Mouse (Mus musculus) CD8-positive naive resting alpha-beta T cell, adult 2 months (primary cell): ENCODE measurements around the gene Amdhd2.

Experiments
- DNase-seq, 2 experiments: peaks; one replicate each; pipeline ENCODE4 v3.0.0; 2022; ENCODE audit warnings: low read depth in 2 of 2, low spot score in 2 of 2

Gene Amdhd2

DNA sequence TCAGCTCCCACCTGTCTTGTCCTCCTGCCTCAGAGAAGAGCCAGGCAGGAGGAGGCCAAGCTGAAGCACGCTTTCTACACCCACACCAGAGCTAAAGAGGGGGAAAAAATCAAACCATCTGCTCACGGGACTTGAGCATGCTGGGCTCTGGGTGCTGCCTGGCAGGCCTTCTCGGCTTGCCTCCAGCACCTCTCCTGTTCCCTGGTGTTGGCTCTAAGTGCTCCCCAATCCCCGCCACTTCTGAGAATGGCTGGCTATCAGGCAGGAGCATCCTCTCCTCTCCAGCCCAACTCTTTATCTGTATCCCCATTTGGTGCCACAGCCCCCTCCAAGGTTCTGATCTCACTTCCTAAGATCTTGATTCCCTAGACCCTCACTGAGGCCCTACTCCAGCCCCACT is 35.7 kb upstream of the Amdhd2 start:
- no peak for DNase-seq

- no peak for DNase-seq
Measured at GRCm38 (mm10) chr17:24197032-24197824, 33.7 kb upstream of the Amdhd2 start.

DNA sequence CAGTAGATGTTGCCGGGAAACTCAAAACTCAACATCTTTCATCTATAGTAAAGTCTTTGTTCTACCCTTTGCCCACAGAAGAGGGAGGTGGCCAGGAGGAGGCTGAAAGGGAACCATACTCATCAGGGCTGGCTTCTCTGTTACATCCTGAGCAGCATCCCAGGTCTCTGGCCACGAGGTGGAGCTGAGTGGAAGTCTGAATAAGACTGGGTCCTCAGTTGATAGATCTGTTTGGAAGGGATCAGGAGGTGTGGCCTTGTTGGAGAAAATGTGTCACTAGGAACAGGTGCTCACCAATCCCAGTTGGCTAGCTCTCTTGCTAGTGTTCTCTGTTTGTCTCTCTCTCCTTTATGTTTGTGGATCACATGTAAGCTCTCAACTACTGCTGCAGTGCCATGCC is 31.8 kb upstream of the Amdhd2 start:
- DNase-seq: no peak

DNA sequence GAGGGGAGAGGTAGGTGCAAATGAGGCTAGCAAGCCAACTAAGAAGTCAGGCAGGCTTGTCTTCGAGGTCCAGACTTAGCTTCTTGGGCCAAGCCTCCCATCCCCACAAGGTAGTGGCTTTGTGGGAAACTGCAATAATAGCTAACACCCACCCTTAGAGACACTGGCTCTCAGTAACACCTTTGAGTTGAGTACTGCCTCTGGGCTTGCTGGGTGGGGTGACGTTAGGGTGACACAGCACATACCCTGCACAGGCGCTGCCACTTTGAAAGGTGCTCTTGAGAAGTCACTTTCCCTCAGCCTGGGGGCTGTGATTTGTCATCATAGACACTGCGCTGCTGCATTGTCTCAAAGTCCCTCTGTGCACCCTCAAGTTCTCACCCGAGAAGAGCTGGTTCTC is 30.2 kb upstream of the Amdhd2 start:
- no peak for DNase-seq

GRCm38 (mm10) chr17:24193268-24193667 is 29.7 kb upstream of the Amdhd2 start:
- DNase-seq: no peak

DNA sequence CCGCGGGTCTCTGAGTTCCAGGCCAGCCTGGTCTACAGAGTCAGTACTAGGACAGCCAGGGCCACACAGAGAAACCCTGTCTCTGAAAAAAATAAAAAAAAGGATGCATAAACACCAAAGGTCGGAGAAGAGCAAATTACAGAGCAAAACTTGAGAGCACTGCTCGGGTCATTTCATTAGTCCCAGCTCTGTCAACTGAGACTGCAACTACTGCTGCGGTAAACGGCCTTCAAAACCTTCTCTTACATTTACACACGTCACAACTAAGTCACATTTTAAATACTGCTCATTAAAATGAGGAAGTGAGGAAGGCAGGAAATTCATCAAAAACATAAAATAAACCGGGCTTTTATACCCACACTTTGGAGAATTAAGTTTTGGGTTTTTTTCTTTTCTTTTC is 29.3 kb upstream of the Amdhd2 start:
- no peak for DNase-seq

DNA sequence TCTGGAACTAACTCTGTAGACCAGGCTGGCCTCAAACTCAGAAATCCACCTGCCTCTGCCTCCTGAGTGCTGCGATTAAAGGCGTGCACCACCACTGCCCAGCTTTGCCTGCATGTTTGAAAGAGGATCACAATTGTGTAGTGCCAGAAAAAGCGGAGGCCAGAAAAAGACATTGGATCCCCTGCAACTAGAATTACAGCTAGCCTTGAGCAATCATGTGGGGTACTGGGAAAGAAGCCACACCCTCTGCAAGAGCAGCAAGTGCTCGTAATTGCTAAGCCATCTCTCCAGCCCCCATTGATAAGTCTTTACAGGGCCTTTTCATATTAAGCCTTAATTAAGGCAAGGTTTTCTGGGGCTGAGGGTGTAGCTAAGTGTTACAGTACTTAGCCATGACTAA is 27.9 kb upstream of the Amdhd2 start:
- no peak for DNase-seq

- DNase-seq: no peak
Measured at GRCm38 (mm10) chr17:24190934-24191333, 27.4 kb upstream of the Amdhd2 start.

GRCm38 (mm10) chr17:24174259-24174658 is 10.7 kb upstream of the Amdhd2 start:
- no peak for DNase-seq

GRCm38 (mm10) chr17:24173423-24173822 is 9.9 kb upstream of the Amdhd2 start:
- peak; percentile 61 to 81 for DNase-seq

- DNase-seq: no peak
Measured at GRCm38 (mm10) chr17:24171738-24172137, 8.2 kb upstream of the Amdhd2 start.

DNA sequence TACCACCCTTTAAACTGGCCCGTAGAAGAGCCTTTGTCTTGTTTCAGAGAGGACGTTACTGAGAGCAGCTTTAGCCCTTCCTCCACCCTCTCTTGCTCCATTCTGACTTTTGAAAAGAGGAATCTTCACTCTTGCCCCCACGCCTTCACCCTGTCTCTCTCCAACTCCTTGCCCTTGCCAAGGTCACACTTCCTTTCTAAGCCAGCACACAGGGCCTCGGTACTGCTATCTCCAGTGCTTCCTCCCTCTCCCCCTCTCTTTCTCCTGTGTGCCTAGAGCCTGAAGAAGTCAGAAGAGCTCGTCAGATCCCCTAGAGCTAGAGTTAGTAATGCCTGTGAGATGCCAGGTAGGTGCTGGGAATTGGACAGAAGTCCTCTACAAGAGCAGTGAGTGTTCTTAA is 7.2 kb upstream of the Amdhd2 start:
- no peak for DNase-seq

DNA sequence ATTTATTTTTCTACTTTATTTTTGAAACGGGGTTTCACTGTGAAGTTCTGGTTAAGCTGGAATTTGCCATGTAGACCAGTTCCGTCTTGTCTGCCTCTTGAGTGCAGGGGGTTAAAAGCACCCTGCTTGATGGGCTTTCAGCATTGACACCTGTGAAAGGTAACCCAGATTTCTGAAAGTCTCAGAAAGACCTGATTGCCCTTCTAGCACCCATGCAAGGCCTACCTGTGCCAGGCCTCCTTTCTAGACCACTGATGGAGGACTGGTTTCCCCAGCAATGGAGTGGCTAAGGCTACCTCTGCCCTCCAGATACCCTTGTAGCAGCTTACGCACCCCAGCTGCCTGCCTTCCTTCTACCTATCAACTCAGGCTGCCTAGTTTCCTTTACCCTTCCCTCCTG is 6.6 kb upstream of the Amdhd2 start:
- no peak for DNase-seq

DNA sequence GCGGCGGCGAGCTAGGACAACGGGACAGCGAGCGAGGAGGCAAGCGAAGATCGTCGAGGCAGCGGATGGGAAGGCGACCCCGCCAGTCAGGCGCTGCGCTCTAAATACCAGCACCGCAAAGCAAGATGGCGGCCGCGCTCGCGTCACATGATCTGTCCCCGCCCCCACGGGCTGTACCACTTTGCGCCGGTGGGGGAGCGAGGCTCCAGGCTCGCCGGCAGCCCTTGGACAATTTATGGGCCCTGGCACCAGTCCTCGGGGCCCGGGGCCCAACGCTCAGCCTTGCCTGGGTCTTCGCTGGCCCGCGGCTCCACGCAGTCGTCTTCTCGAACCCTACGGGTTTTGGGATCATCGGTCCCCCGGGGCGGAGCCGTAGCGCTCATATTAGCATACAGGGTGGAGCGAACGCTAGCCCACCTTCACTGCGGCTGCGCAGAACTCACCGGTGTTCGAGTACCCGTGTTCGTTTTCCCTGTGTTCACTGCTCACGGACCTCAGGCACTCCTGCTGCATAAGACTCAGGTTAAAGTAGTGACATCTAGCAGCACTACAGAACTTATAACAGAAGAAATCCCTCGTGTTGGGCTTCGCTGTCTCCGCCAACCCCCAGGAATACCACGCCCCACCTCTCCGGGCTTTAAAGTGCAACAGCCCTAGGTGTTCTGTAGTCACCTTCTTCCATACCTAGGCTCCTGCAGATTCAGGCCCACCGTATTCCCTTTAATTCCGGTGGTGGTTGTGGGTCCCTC is 5.9 kb upstream of the Amdhd2 start, which contains the start of gene Atp6v0c:
Gene Atp6v0c, minus strand, starts transcription at position 386 of the 749 bp plus-strand sequence.
- DNase-seq: peak; percentile 91 to 92

DNA sequence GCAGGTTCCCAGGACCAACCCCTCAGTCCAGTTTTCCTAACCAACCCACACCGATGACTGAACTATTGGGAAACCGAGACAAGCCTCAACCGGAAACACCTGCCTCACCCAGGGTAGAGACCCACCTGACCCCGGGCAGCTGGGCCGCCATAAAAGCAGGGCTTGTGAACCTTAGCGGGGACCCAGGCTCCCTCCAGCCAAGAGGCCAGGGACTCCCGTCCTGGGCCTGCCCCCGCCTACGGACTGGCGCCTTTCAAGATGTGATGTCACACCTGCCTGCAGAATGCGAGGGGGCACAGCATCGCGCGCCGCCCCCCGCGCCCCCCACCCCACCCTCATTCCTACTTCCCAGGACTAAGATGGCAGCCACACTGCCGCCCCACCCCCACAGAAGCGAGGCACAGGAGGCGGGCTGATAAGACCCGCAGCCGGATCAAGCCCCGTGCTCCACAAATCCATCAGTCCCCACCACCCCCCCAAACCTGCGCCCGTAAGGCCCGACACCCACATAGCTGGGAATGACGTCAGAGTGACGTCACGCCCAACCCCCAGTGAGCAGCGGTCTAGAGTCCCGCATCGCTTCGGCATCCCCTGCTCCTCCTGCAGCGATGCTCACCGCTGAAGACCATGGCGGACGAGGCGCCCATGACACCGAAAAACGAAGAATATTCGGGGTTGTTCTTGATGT is 5.2 kb upstream of the Amdhd2 start:
- DNase-seq: peak; percentile 75 to 80

DNA sequence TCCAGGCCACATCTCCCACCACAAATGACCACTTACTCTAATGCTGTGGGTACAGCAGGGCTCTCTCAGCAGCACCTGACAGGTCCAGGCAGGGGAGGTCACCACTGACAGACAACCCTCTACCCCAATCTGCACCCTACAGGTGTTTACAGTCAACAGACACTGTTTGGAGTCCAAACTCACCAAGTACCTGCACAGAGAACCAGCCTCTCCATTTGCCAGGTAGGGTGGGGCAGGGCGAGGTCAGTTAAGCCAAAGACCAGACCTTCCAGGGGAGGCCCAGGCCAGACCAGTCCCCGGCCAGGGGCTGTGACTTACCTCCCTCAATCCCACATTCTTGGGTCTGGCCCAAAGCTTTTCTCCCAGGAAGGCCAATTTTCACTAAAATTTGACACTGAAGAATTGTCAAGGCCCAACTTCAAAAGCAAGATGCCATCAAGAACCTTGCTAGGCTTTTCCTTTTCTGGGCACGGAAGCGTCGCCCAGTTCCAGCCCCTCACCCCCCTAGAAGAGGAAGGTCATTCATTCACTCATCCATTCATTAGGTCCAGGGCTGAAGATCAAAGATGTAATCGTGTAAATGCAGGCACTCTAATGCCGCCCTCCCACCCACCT is 4.4 kb upstream of the Amdhd2 start:
- DNase-seq: no peak

- DNase-seq: no peak
Measured at GRCm38 (mm10) chr17:24167120-24167519, 3.6 kb upstream of the Amdhd2 start.

- DNase-seq: no peak
Measured at GRCm38 (mm10) chr17:24164566-24165259, 1.1 kb upstream of the Amdhd2 start.

DNA sequence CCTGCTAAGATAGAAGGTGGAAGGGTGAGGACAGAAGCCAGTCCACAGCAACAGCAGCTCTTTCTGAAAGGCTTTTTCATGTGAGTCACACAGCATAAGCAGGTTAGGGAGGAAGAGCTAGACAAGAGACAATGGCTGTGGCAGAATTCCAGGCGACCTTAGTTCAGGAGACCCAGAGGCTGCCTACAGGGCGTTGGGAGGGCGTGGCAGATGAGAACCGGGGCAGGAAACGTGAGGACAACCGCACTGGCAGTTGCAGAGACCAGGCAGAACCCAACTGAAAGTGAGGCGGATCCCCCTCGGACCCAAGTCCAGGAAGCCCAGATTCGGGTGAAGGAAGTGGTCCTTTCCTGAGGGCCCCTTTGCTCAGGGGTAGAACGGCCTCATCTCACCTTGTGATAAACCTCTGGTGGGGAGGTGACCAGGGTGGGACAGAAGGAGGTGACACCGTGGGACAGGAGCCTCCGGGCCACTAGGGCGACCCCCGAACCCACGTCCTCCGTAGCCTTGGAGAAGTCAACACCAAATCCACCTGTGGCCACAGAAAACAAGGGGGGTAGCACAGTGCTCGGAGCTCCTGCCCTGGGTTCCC is 886 bp downstream of the Amdhd2 start:
- DNase-seq: no peak

GRCm38 (mm10) chr17:24161466-24161865 is 2.1 kb downstream of the Amdhd2 start:
- no peak for DNase-seq
